Mouse (Mus musculus): ENCODE data around the gene Bhlhe23.

Bhlhe23 gene

GRCm38 (mm10) chr2:180776793-180777192 is at the start of gene Bhlhe23:
TSS of gene Bhlhe23 (minus strand) at chr2:180776900.
- DNase-seq (ENCODE audit: low read depth), result no peak

DNA sequence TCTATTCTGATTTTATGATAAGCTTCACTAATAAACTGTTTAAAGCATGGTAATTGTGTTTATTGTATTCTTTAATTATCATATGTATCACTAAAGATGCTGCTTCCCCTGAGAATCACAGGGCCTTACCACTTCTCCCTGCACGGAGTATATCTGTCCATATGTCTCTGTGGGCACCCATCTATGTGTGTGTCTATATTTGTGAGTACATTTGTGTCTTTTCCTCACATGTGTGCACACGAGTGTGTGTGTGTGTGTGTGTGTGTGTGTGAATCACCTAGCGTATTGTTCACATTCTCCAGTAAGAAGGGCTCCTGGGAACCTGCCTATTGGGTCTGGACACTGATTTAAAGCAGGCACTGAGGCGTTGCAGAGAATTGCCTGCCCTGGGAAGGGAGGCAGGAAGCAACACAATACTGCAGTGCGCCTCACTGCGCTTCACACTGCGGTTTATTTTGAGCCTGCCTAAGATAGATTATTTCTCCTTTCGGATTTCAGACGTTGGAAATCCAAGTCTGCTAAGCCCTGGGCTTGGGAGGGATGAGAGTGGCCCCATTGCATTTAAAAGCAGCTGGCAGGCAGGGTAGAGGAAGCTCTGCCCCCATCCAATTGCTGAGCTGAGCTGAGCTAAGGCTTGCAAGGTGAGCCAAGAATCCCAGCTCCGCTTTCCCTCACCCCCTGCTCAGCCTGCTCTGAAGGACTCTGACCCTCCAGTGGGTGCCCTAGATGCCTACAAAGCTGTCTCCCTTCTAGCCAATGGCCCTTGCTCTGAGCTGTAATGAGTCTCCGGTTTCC is 48.6 kb upstream of the Bhlhe23 start:
- DNase-seq (ENCODE audit: low read depth), result no peak

GRCm38 (mm10) chr2:180824724-180825123 is 48.0 kb upstream of the Bhlhe23 start:
- DNase-seq (ENCODE audit: low read depth), result no peak

GRCm38 (mm10) chr2:180824061-180824460 is 47.4 kb upstream of the Bhlhe23 start:
- DNase-seq (ENCODE audit: low read depth), result no peak

GRCm38 (mm10) chr2:180822476-180822875 is 45.8 kb upstream of the Bhlhe23 start:
- DNase-seq (ENCODE audit: low read depth), result peak; percentile 89

- no peak for DNase-seq (ENCODE audit: low read depth)
Measured at GRCm38 (mm10) chr2:180819504-180819903, 42.8 kb upstream of the Bhlhe23 start.

DNA sequence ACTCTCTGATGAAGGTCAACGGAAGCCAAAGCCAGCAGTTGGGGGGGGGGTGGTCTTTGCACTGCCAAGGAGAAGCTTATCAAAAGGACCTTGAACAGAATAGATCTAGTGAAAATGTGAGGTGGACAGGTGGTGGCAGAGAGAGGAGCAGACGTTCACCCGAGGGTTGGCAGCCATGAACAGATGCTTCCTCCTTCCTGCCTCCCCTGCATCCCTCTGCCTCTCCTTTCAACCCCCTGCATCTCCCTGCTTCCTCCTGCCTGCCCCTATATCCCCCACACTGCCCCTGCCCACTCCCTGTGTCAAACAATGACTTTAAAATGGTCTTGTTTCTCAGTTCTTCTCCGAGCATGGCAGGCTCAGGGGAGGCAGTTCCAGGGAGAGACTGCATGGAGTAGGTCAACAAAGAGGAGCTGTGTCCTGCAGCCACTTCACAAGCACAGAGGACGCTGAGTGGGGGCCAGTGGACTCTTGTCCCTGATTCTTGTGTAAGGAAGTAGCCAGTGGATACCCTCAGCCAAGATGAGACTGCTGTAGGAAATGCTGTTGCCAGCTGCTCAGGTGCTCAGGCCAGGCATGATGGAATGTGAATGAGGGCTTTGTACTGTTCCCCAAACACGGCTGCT is 39.9 kb upstream of the Bhlhe23 start:
- no peak for DNase-seq (ENCODE audit: low read depth)

GRCm38 (mm10) chr2:180813982-180814568 is 37.4 kb upstream of the Bhlhe23 start:
- peak; percentile 22 for DNase-seq (ENCODE audit: low read depth)

DNA sequence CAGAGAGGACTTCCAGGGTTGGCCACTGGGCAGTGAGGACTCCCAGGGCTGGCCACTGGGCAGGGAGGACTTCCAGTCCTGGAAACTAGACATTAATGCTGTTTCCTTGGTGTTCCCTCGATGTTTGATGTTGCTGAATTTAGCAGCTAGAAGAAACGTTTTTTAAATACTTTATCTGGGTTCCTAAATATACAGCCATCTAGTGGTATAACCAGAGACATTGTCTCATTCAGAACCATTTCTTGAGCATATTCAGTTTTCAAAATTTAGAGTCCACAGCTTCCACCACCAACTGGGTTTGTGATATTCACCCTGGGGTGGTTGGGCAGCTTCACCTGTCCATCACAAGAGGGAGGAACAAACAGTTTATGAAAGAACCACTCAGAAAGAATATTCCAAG is 34.3 kb upstream of the Bhlhe23 start:
- DNase-seq (ENCODE audit: low read depth), result no peak

DNA sequence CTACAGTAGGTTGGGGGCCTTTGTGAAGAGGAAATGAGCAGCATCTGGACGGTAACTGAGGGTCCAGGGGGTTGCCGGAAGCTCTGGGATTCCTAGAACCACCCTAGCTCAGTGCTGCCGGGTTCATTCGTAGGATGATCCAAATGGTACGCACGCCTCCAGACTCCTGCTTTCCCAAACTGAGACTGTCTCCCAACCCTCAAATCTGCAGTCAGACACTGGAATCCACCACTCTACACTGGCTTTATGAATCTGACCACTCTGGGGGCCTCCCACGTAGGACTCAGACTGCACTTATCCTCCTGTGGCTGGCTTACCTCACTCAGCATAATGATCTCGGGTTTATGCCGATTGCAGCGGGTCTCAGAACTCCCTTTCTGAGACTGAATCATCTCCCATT is 32.8 kb upstream of the Bhlhe23 start:
- no peak for DNase-seq (ENCODE audit: low read depth)

- peak; percentile 43 for DNase-seq (ENCODE audit: low read depth)
Measured at GRCm38 (mm10) chr2:180805966-180806365, 29.3 kb upstream of the Bhlhe23 start.

DNA sequence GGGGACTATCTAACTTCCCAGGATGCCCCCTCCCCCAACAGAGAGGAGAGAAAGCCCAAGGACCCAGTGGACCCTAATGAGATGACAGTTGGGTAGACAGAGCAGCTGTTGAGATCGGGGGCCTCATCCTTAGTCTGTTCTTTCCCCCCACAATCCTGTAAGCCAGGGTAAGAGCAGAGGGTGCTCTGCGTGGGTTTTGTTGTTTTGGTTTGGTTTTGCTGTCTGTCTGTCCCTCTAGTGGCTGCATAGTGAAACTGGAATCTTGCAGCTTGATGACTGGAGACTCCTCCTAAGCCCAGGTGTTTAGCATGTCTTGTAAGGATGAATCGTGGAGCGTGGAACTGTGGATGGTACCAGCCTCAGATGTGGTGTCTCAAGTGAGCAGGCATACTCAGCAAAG is 19.3 kb upstream of the Bhlhe23 start:
- no peak for DNase-seq (ENCODE audit: low read depth)

- DNase-seq (ENCODE audit: low read depth), result no peak
Measured at GRCm38 (mm10) chr2:180795597-180795996, 18.9 kb upstream of the Bhlhe23 start.

GRCm38 (mm10) chr2:180794422-180794821 is 17.7 kb upstream of the Bhlhe23 start:
- DNase-seq (ENCODE audit: low read depth), result no peak

DNA sequence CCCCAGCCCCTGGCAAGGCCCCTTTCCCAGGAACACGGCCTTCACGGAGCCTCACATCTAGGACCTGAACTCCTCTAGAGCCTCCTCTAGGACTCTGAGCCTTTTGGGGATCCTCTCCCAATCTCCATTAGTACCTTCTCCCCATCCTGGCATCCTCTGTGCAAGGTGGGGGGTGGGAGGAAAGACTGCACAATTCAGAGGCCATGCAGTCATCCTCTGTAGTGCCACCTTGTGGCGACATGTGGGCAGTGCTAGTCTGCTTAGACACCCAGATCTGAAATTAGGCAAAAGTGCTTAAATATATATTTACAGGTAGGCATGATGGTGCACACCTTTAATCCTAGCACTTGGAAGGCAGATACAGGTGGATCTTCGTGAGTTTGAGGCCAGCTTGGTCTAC is 15.0 kb upstream of the Bhlhe23 start:
- peak; percentile 52 for DNase-seq (ENCODE audit: low read depth)

DNA sequence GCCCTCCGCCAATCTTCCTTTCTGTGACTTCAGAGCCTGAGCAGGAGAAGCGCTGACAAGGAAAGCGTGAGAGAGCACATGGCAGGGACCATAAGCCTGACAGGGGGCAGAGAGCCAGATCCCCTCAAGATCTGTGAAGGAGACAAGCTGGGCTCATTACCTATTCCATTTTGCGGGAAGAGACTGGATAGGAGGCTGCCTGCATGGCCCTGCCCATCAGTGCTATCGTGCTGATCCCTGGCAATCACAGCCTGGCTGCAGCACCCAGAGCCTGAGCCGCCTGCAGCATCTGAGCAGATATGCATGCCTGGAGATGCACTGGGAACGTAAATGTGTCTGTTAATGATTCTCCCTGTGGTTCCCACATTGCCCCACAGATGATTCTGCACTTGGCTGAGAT is 12.1 kb upstream of the Bhlhe23 start:
- DNase-seq (ENCODE audit: low read depth), result no peak

- DNase-seq (ENCODE audit: low read depth), result no peak
Measured at GRCm38 (mm10) chr2:180788386-180788785, 11.7 kb upstream of the Bhlhe23 start.

DNA sequence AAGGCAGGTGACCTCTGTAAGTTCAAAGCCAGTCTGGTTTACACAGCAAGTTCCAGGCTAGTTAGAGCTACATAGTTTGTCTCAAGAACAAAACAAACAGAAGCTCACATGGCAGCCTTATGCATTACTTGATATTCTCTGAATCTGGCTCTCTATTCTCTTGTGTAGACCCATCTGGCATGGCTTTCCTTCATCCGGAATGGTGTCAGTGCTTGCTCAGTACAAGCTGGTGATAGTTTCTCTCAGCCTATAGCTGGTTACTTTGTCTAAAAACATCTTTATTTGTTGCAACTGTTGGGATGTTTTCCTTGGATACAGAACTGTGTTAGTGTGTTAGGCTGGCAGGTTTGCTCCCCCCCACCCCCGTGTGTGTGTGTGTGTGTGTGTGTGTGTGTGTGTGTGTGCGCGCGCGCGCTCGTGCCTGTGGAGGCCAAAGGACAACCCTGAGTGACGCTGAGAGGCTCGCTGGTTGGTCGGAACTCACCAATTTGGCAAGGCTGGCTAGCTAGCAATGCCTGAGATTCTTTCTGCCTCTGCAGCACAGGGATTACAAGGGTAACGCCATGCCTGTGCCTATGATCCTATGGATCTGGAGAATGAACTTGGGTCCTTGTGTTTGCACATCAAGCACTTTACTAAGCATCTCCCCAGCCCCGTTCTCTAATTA is 11.0 kb upstream of the Bhlhe23 start:
- DNase-seq (ENCODE audit: low read depth), result no peak

DNA sequence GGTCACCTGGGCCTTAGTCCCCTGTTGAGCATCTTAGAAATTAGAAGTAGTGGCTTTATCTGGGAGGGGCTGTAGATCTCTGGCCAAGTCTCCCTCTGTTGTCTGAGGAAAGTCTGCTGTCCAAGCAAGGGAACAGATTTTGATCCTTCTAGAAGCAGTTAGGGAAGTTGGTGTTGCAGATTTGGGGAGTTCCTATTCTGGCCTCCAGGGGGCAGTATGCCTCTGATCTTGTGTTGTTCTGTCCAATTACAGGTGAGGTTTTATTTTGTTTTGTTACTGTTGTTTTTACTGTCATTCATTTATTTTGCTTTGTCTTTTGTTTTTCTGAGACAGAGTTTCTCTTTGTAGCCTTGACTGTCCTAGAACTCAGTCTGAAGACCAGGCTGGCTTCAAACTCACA is 10.0 kb upstream of the Bhlhe23 start:
- DNase-seq (ENCODE audit: low read depth), result peak; percentile 67

GRCm38 (mm10) chr2:180780282-180780681 is 3.6 kb upstream of the Bhlhe23 start:
- DNase-seq (ENCODE audit: low read depth), result no peak

GRCm38 (mm10) chr2:180779226-180780104 is 2.8 kb upstream of the Bhlhe23 start:
- DNase-seq (ENCODE audit: low read depth), result peak; percentile 72

DNA sequence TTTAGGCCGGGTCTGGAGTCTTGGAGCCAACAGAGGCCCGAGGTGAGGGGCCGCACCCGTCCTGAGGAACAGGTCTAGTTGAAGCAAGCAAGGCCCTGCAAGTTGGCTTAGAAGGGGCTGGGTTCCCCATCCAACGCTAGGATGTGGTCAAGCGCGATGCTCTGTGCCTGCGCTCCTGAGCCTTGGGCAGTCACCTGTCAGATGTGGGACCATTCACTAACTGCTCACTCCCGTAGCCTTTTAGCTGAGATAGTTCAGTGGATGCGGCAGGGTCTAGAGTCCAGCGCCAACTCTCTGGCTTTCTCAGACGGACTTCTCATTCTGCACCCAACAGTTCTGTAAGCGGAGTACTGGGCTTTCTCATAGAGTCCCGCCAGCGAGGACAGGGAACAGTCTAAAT is 1.1 kb downstream of the Bhlhe23 start:
- DNase-seq (ENCODE audit: low read depth), result no peak
